Mouse (Mus musculus) lung, postnatal 0 days (tissue): Measurements from ENCODE around the gene Foxj1.

Experiments
- CTCF ChIP-seq: IDR thresholded peaks from 2 replicates; pipeline ENCODE4 v1.5.1; 2016; ENCODE audit warnings: antibody characterized with exemption, mild to moderate bottlenecking
- EP300 ChIP-seq: IDR thresholded peaks from 2 replicates; pipeline ENCODE4 v1.6.1; 2016; ENCODE audit warnings: antibody characterized with exemption, mild to moderate bottlenecking, control low read depth

- TF ChIP-seq CTCF (no peak), EP300 (no peak)
These were observed 38.9 kb downstream of the Foxj1 start for GRCm38 (mm10) chr11:116296191-116296734.
